In genomic region chr3:51778738-51779592, GRCm38 (mm10) we compare ENCODE assay signal across 8 mouse cellular contexts.
DNase-seq lines count a peak whose midpoint lies in the region; ATAC-seq lines count a peak whose summit lies in the region.

No protein-coding gene starts in this region.

- H3K36me3 ChIP-seq in kidney, embryonic 14.5 days (ENCODE audit: control insufficient read depth, insufficient read depth, low read length), result no peaks in the 10 kb centered on the region
- no peaks in the 10 kb centered on the region for H3K36me3 ChIP-seq in heart, embryonic 14.5 days (ENCODE audit: control insufficient read depth, insufficient read depth, low read length)
- H3K36me3 ChIP-seq in limb, embryonic 13.5 days, result no peaks in the 10 kb centered on the region

- H3K4me1 ChIP-seq in kidney, embryonic 14.5 days (ENCODE audit: control insufficient read depth, insufficient read depth, low read length), result peaks cover 20% of the 10 kb centered on the region
- peaks cover 15 to 21% of the 10 kb centered on the region in 2 experiments for H3K4me1 ChIP-seq in heart, embryonic 14.5 days (ENCODE audit: control insufficient read depth in 2 of 2, insufficient read depth in 2 of 2, low read length in 2 of 2)
- H3K4me1 ChIP-seq in limb, embryonic 13.5 days, result peaks cover 22% of the 10 kb centered on the region

- H3K9me3 ChIP-seq in kidney, embryonic 14.5 days (ENCODE audit: control insufficient read depth, low read length), result no peaks in the 10 kb centered on the region
- H3K9me3 ChIP-seq in heart, embryonic 14.5 days (ENCODE audit: control insufficient read depth, low read length), result no peaks in the 10 kb centered on the region
- H3K9me3 ChIP-seq in limb, embryonic 13.5 days, result no peaks in the 10 kb centered on the region

- 12% methylated on average over 16 of the region's 16 CpGs for WGBS in kidney, embryonic 14.5 days
- WGBS in heart, embryonic 14.5 days, result 21% methylated on average over 16 of the region's 16 CpGs
- 14% methylated on average over 16 of the region's 16 CpGs for WGBS in limb, embryonic 13.5 days

- H3K9ac ChIP-seq in kidney, embryonic 14.5 days (ENCODE audit: low read depth, low read length), result no peak overlapping the region
- H3K9ac ChIP-seq in heart, embryonic 14.5 days (ENCODE audit: low read length), result no peak overlapping the region
- no peak overlapping the region for H3K9ac ChIP-seq in limb, embryonic 13.5 days

- no peak for DNase-seq in kidney, adult 11 months
- peak; percentile 48 for DNase-seq in embryo, embryonic 11.5 days (ENCODE audit: low read depth, low spot score)
- DNase-seq in retina, postnatal 1 day, result peak; percentile 83
- no peak for DNase-seq in spleen, postnatal 14 days (ENCODE audit: low spot score in 2 of 2)
- no peak for DNase-seq in spleen, postnatal 4 days (ENCODE audit: low spot score in 2 of 2)

- H3K27me3 ChIP-seq in kidney, embryonic 14.5 days (ENCODE audit: control insufficient read depth, insufficient read depth, low read length), result no peaks in the 10 kb centered on the region
- no peaks in the 10 kb centered on the region for H3K27me3 ChIP-seq in heart, embryonic 14.5 days (ENCODE audit: control insufficient read depth, insufficient read depth, low read length)
- H3K27me3 ChIP-seq in limb, embryonic 13.5 days, result no peaks in the 10 kb centered on the region

- peak overlapping the region; percentile 16; the same call in 1 of the 2 replicates for H3K4me2 ChIP-seq in kidney, embryonic 14.5 days (replicated peaks; ENCODE audit: low read depth, low read length)
- peak overlapping the region; percentile 41 for H3K4me2 ChIP-seq in heart, embryonic 14.5 days (ENCODE audit: low read length)
- peak overlapping the region; percentile 42 for H3K4me2 ChIP-seq in limb, embryonic 13.5 days (replicated peaks)

- no peak overlapping the region for H3K4me3 ChIP-seq in kidney, embryonic 14.5 days (ENCODE audit: low read length)
- H3K4me3 ChIP-seq in heart, embryonic 14.5 days (ENCODE audit: control insufficient read depth in 1 of 2, insufficient read depth in 1 of 2, low read depth in 1 of 2, low read length in 2 of 2), result no peak overlapping the region
- no peak overlapping the region for H3K4me3 ChIP-seq in limb, embryonic 13.5 days

- peak; percentile 91 for ATAC-seq in kidney, embryonic 14.5 days (ENCODE audit: low FRiP score, low TSS enrichment)
- ATAC-seq in heart, embryonic 14.5 days (ENCODE audit: insufficient number of reproducible peaks, insufficient read depth, low FRiP score, low read depth), result peak; percentile 49; the same call in 1 of the 2 replicates
- ATAC-seq in limb, embryonic 13.5 days (ENCODE audit: low FRiP score, low read depth), result peak; percentile 77

- H3K27ac ChIP-seq in kidney, embryonic 14.5 days (ENCODE audit: low read depth, low read length), result peak overlapping the region; percentile 80
- peak overlapping the region; percentile 60 to 74 for H3K27ac ChIP-seq in heart, embryonic 14.5 days (replicated peaks in 1 of 2; ENCODE audit: control insufficient read depth in 1 of 2, insufficient read depth in 1 of 2, low read depth in 2 of 2, low read length in 2 of 2)
- peak overlapping the region; percentile 22; the same call in 1 of the 2 replicates for H3K27ac ChIP-seq in limb, embryonic 13.5 days

Comparison
In these comparisons a context has a peak if more than half of its experiments do, and no peak if none do; other contexts are left out.
1. H3K27ac ChIP-seq: peak in every context shown above with its lines; median percentile 80 in kidney, embryonic 14.5 days; 67 in heart, embryonic 14.5 days; 22 in limb, embryonic 13.5 days.
2. DNase-seq: peak in embryo, embryonic 11.5 days (single experiment) and retina, postnatal 1 day (single experiment); none in kidney, adult 11 months (single experiment), spleen, postnatal 14 days (0 of 2) and spleen, postnatal 4 days (0 of 2).
3. Peak in every context shown above with its lines, with median percentiles within 50 percentile points of each other: ATAC-seq and H3K4me2 ChIP-seq.